Mouse (Mus musculus): ENCODE results near the gene 2510002D24Rik. TPM values are rescaled to one million over a fixed set of nuclear protein-coding genes. Genes with fewer than 3 reads are reported as not detected.

The 2510002D24Rik gene
- 41.7 and 42.0 TPM in 2 replicates for polyA plus RNA-seq (2021; fragmentation: Nextera tagmentation)
- long read RNA-seq, experiment 1, transcript 2510002D24Rik-203 (2 exons, 930 nt), result minor isoform, 6 of 30 reads
- long read RNA-seq, experiment 1, transcript 2510002D24Rik-201 (3 exons, 1,281 nt), result major isoform, 18 of 30 reads
- long read RNA-seq, experiment 1, partial matches to known transcripts, result 2 of 30 reads
- long read RNA-seq, experiment 1, other reads (novel, unspliced or antisense), result 1 of 30 reads
- long read RNA-seq, experiment 2, transcript 2510002D24Rik-201 (3 exons, 1,281 nt), result major isoform, 29 of 58 reads
- long read RNA-seq, experiment 2, transcript 2510002D24Rik-203 (2 exons, 930 nt), result minor isoform, 14 of 58 reads
- long read RNA-seq, experiment 2, transcript 2510002D24Rik-202 (3 exons, 361 nt), result minor isoform, 5 of 58 reads
- long read RNA-seq, experiment 2, partial matches to known transcripts, result 3 of 58 reads
- long read RNA-seq, experiment 2, other reads (novel, unspliced or antisense), result 7 of 58 reads

DNA sequence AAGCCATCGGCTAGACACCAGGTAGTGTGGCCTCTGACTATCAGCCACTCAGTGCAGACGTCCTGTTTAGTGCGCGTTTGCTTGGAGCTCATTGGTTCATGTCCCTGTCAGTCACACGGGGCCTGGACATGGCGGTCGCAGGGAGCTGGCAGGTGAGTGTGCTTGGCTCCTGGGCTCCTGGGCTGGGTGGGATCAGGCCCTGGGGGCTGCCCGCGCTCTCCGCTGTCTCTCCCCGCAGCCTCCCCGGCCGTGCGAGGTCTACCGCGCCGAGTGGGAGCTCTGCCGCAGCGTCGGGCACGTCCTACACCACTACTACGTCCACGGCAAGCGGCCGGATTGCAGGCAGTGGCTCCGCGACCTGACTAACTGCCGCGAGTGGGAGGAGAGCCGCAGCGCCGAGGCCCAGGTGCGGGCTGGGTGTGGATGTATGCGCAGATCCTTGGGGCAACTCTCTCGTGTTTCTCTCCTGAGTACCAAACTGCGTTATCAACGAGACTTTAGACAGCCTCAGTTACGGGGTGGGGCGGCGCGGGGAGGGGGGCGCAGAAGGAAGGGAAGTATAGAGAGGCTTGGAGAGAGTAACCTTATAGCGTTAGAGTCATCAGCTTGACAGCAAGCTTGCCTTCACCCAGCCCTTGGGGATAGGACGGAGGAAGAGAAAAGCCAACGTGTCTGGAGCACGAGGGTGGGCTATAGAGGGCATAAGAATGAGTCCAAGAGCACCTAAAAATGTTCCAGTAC is at the start of gene 2510002D24Rik, which contains the start of gene Gm28539:
Gene 2510002D24Rik, plus strand, starts transcription at position 111 of the 741 bp plus-strand sequence.
Gene Gm28539, plus strand, starts transcription at position 117 of the 741 bp plus-strand sequence.

DNA sequence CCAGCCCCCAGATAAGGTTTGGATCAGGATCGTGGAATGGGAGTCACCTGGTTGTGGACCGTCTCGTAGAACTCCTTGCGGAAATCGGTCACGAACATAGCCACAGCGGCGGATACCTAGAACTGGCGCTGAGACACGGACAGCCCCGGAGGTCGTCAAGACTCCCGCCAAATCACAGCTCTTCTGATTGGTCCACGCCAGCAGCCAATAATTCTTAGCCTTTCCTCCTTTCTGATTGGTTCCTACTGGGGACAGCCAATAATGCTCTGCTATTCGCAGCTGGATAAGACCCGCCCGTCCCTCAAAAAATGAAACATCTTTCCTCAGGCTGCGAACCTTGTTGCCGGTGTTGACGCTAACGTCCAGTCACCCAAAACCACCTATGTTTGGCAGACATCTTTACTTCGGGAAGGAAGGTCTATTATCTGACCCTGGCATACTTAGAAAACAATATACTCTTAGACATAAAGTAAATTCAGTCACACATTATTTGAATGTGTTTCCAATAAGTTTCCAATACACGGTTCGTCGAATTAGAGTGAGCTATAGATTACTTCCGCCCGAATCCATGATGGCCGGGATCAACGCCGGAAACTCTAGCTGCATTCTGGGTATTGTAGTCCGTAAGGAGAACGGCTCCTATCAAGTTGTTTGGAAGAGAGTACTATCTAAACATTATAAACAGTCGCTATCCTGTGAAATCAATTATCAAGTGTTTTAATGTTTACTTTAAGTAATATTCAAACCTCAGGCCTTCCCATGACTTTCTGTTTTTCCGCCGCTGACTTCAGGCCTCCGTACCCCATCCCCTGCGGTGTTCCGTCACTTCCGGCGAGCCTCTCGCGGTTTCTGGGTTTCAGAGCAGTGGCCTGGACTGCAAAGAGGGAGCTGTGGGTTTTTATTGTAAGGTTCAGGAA is 24.7 kb upstream of the 2510002D24Rik start, which contains the start of the genes Ufd1 and Cdc45:
Gene Ufd1, plus strand, starts transcription at position 312 of the 917 bp plus-strand sequence.
Gene Cdc45, minus strand, starts transcription at position 520 of the 917 bp plus-strand sequence.

DNA sequence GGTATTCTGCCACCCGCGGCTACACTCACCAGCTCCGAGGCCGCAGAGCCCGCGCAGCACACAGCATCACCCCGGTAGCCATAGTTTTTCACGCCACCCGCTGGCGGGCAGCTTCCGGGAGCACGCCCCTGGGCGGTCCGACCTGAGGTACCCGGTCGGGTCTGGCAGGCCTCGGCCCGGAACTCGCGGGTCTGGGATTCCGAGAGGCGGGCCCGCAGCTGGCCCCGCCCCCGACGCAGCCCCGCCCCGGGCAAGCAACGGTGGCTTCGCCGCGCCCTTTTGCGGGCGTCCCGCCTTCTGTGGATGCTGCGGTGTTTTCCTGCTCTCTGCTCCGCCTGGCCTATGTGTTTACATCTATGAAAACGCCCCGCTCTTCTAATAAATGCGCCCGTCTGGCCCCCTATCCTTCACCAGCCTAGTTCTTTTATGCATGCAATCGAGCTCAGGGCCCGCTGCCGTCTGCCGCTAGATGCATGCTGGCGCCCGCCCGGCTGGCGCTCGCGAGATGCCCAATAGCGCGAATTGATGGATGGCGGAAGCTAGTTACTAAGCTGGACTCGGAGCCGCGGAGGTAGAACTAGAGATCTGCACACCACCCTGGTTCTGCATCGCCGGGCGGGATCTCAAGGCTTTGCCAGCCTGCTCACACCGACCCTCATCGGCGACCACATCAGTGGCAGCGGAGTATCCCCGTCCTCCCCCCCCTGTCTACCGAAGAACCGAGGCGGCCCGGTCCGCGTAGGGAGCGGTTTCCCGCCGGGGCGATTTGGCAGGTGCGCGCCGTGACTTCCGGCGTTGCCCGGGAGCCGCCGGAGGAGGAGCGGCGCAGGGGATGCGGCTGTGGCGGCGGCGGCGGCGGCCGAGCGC is 40.3 kb downstream of the 2510002D24Rik start, which contains the start of the genes Mrpl40 and Hira:
Gene Mrpl40, minus strand, starts transcription at position 421 of the 867 bp plus-strand sequence.
Gene Hira, plus strand, starts transcription at position 596 of the 867 bp plus-strand sequence.

Other genes starting within 250 kb of the 2510002D24Rik start
- gene Tbx1, start 245.9 kb upstream of the 2510002D24Rik start, polyA plus RNA-seq (2021; fragmentation: Nextera tagmentation), result 0.78 and 1.8 TPM in 2 replicates
- 0.34 and 0.36 TPM in 2 replicates for gene Gp1bb, start 214.2 kb upstream of the 2510002D24Rik start, polyA plus RNA-seq (2021; fragmentation: Nextera tagmentation)
- 29.1 and 41.2 TPM in 2 replicates for gene Gm49601, start 210.2 kb upstream of the 2510002D24Rik start, polyA plus RNA-seq (2021; fragmentation: Nextera tagmentation)
- gene Sept5, start 206.6 kb upstream of the 2510002D24Rik start, polyA plus RNA-seq (2021; fragmentation: Nextera tagmentation), result 64.3 and 86.6 TPM in 2 replicates
- 121 and 165 TPM in 2 replicates for gene Cldn5, start 59.7 kb upstream of the 2510002D24Rik start, polyA plus RNA-seq (2021; fragmentation: Nextera tagmentation)
- gene Ufd1, start 24.8 kb upstream of the 2510002D24Rik start, polyA plus RNA-seq (2021; fragmentation: Nextera tagmentation), result 78.7 and 83.0 TPM in 2 replicates
- 1.9 TPM in 2 replicates for gene Cdc45, start 24.6 kb upstream of the 2510002D24Rik start, polyA plus RNA-seq (2021; fragmentation: Nextera tagmentation)
- gene Gm28539, start within 50 bp of the 2510002D24Rik start, polyA plus RNA-seq (2021; fragmentation: Nextera tagmentation), result 0.19 TPM in 1 of 2 replicates, not detected in the other
- 87.0 and 88.9 TPM in 2 replicates for gene Mrpl40, start 40.3 kb downstream of the 2510002D24Rik start, polyA plus RNA-seq (2021; fragmentation: Nextera tagmentation)
- 8.3 and 12.5 TPM in 2 replicates for gene Hira, start 40.5 kb downstream of the 2510002D24Rik start, polyA plus RNA-seq (2021; fragmentation: Nextera tagmentation)